Mouse (Mus musculus) 3T3-L1 (cell line): ENCODE results near the gene Ifnar2.

Experiments
- DNase-seq: peaks from one replicate; pipeline ENCODE4 v3.0.0-alpha.2; 2015; ENCODE audit warnings: low read depth, low spot score

Gene Ifnar2

DNA sequence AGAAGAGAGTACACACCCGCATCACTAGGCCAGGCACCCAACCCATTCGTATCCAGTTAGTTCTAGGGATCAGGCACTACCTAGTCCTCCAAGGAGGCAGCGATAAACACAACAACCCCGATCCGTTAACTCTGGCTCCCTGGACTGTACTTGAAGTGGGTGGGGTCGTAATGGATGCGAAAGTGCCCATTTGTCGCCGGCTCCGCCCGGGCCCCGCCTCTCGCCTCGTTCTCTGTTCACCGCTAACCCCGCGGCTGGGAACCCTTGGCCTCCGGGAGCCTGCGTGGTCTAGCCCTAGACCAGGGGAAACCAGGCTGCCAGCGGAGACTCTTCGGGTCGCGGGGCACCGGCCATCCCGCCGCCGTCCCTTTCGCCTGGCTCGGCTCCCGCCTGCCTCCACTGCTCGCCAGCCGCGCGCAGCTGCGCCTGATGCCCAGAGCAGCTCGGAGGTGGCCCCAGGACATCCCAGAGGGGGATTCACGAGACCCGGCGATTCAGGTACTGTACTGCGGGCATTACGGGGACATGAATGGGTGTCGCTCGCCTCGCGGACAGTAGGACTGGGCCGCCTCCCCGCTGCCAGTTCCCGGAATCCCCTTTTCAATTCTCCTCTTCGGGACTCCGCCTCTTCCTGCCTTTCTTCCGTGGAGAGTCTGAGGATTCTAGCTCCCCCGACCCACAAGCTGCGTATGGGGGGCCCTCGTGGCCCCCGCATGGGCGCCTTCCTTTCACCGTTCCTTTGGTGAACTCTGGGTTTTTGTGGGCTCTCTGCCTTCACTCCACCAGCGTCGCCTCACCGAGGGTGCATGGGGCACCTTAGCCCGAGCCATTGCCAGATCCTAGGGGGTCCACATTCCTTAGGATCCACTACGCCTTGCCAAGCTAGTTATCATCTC lies at the start of gene Ifnar2:
Ifnar2 (plus strand) TSS at position 207 of the 896 bp plus-strand sequence.
- DNase-seq = peak; percentile 81

DNA sequence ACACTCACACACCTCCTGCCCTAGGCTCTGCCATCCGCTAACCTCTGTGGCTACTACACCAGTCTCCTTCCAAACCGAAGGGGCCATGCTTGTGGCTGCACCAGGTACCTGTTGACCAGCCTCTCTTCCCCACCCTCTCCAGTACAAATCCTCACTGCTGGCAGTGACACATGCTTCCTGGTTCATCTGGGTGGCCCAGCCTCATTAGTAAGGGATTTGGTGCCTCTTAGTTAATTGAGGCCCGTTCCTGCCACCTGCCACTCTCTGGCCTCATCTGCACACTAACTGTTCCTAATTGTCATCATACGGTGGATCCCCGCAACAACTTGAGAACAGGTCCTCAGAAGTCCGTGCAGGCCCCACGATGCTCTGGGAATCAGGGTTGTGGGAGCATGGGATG lies 45.0 kb upstream of the Ifnar2 start:
- DNase-seq = no peak

DNA sequence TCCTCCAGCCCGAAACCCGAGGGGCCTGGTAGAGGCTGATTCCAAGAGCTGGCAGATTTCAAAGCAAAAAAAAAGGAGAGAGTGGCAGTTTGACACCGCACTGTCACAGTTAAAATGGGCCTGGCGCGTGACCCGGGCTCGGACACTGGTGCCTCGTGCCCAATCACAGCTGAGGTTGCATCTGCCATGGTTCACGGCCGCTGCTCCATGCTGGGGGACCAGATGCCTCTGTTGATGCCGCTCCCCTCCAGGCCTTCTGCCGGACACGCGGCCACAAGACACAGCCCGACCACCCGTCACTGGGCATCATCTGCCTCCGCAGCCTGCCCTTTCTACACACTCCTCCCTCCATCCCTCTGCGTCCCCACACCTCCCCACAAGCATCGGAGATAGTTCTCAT lies 43.7 kb upstream of the Ifnar2 start:
- DNase-seq = no peak

DNA sequence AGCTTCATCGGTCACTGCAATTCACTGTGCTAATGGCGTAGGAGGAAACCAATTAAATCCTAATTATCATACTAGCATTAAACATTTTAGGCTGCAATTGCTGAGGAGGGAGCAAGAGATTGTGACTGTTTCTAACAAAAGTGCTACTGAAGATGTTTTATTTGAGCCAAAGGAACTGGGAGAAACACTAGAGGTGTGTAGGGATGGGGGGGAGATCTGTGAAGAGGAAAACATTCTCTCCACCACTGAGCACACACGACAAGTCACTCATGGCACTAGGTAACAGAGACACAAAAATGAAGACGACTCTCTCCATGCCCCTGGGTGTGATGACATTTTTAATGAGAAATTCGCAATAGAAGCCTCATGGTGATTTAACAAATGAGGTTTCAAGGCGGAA lies 42.1 kb upstream of the Ifnar2 start:
- no peak for DNase-seq

DNA sequence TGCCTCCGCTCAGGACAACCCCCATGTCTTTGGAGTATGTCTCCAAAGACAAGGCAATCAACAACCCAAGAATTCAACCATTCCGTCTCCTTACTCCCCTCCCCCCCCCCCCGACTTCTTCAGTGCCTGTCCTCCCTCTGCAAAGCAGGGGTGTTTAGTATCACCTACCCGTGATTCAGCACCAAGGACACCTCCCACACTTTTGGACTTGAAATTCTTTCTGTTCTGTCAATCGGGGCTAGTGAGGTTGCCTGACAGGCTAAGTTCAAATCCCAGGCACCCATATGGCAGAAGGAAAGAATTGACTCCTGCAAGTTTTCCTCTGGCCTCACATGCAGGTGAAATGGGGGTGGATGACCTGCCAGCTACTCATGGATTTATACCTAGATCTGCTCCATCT lies 41.4 kb upstream of the Ifnar2 start:
- peak; percentile 39 for DNase-seq

DNA sequence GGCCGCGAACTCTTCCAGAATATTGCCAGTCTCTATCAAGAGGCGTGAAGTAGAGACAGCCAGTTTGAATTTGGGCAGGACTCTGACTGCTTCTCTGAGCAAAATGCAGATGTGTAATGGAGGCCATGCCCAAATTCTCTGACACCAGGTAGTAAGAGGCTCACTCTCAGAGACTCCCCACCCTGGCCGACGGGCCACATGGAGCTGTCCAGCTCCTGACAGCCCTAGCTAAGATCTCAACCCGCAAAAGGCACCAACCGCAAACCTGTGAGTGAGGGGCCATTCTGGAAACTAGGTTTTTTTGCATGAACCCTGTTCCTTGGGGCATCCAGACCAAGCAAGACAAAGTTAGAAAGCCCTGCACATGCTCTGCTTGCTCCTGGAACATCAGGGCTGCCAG lies 39.7 kb upstream of the Ifnar2 start:
- no peak for DNase-seq

DNA sequence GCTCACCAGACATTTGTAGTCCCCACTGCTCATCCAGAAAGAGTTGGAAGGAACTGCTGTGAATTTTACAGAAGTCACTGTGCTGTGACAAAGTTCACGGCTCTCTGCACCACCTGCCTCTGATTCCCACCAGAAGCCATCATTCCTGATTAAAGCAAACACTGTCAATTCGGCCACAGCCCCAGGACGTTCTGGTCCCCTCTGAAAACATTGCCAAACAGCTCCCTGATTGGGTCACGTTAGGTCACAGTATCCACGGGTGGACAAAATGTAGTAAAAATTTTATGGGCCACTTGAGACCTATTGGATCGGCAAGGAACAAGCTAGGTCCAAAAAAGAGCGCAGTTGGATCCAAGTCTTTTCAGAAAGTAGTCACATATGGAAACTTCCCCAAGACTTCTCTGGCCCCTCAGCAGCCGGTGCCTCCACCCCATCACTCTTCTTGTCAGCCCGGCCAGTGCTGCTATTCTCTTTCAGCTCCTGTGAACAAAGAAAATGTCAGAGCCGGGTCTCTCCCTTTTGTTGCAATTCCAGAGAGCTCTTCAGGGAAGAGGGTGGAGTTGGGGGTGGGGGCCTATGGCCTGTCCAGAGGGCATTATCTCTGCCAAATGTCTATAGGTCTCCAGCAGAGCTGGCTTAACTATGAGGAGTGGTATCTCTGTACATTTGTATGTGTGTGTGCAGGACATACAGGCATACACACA lies 38.2 kb upstream of the Ifnar2 start:
- DNase-seq = no peak

DNA sequence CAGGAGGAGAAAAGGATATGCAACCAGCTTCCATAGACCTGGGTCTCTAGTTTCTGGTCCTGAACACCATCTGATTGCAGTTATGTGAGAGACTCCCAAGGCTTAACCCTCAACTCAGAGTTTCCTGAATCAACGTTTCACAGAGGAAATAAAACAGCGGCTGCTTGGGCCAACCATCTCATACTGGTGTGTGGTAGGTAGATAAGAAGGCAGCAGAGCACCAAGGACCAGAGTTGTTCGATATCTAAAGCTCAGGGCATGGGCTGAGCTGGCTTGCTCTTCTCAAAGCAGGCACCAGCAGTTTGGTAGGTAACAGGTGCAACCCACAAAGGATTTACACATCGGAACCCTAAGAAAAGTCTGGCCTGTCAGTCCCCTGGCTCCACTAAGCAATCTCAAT lies 35.8 kb upstream of the Ifnar2 start:
- DNase-seq = no peak

DNA sequence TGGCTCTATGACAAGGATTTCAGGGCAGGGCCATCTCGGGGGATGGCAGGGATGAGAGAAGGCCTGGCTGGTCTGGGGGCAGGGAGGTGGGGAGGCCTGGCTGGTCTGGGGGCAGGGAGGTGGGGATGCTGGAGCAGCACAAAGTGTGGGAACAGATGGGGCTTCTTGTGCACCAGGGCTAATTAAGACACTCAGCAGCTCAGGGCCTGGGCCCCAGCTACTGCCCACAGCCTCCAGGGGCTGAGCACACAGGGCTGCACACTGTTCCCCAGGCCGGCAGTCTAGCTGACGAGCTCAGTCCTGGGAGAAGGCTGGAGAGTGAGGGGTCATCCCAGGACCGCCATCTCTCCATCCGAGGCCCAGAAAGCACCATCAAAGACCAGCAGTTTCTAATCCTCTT lies 35.1 kb upstream of the Ifnar2 start:
- DNase-seq = no peak

DNA sequence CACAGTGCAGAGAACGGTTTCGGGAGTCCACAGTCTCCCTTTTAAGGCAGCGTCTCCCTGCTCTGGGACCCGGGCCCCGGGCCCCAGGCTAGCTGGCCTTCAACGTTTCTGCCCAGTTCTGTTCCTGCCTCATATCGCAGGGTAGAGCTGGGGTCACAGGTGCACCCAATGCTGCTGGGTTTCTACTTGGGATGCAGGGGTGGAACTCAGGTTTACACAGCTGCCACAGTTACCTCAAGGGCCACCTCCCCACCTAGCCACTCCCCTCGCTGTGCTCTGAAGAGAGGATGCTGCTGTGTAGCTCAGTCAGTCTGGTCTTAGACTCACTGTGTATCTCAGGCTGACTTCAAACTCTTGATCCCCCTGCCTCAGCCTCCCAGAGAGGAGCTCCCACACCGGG lies 26.1 kb upstream of the Ifnar2 start:
- DNase-seq = no peak

DNA sequence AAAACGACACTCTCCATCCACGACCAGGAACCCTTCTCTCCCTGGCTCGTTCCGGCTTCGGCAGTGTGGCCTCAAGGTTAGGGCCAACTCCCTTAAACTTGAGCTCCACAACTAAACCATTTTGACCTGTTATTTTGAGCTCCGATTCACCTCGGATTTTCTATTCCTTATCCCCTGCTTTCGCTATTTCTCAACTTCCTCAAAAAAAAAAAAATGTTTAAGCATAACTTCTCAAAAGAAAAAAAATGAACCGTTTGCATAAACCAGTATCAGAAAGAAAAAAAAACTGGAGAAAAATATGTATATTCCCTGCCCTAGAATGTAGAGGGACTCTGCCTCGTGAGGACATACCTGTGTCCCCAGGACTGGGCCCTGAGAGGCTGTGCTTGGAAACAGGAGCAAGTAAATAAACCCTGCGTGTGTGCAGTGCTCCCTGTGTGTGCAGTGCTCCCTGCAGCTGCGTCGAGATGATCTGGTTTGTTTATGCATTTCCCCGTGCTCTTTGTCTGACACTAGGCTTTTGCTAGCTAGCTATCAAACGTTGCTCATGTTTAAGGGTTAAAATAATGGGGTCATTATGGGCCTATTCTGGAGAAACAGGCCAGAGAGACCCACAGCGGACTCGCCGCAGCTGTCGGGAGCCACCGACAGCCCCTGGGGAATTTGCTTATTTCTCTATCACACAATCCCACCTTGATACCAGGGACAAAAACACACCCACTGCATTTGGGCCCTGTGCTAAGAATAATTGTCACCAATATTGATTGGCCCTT lies 24.9 kb upstream of the Ifnar2 start:
- DNase-seq = no peak

DNA sequence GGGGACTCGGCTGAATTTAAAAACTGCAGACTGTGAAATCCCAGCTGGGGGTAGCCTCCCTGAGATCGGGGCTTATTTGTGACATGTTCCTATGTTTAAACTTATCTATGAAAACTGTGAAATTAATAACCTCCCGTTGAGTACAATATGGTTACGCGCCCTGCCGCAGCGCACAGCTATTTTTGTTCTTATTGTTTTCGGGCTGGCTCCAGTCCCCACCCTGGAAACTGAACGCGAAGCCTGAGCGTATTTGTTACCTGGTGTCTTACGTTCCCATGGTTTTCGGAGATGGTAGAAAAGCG lies 24.4 kb upstream of the Ifnar2 start:
- DNase-seq = no peak

DNA sequence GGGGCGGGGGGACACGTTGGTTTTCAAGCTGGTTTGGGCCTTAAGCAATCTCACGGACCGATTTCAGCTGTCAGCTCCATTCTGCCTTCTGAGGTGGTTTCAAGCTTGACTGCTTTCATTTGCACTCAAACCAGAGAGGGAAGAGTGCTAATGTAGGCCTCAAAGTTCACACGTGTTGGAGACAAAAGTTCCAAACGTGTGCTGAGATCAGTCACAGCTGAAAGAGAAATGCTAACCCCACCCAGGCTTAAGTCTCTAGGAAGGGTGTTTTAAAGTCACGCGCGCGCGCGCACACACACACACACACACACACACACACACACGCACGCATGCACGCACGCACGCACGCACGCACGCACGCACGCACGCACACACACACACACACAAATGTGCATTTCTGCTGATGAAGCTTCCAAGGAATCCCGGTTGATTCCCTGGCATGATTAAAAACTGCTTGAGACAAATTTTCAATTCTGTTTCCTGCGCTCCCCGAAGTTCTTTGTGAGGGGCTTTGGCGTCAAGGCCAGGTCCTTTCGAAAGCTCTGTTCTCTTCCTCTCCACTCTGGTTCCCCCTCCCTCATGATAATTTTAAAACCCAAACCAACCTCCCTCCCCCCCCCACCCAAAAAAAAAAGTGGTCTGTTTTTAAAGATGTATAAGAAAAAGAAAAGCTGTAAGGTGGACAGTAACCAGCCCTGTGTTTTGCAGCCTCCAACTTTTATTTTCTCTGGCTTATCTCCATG lies 23.8 kb upstream of the Ifnar2 start:
- no peak for DNase-seq

DNA sequence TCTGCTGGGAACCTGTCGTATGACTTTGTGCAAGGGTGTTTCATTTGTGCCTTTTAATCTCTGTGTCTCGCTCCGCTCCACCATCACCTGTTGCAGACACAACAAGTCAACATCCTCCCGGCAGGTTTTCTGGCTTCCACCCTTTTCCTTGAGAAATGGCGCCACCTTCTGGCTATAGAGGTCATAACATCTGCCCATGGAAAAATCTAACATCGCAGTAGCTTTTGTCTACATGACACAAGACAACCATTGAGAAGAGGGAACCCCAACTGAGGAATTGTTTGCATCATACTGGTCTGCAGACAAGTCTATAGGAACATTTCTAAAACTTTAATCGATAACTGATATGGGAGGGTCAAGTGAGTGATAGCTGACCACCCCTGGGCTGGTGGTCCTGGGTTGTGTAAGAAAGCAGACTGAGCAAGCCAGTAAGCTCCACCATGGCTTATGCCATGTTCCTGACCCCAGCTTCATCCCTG lies 20.5 kb upstream of the Ifnar2 start:
- DNase-seq = peak; percentile 91

DNA sequence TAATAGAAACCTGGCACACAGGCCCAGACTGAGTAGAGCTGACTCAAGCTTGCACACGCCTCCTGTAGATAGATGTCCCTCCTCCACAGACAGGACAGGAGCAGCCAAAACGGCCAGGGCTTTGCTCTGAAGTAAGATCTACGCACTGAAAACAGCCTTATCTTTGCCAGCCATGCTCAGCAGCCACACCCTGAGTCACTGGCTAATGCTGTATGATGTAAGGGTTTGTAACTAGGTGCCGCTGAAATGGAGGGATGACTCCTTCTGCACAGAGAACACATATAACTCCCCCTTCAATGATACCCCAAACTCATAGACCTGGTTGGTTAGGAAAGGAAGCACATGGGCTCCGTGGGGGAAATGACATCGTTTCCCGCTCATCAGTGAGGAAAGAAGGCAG lies 19.8 kb upstream of the Ifnar2 start:
- DNase-seq = peak; percentile 94

DNA sequence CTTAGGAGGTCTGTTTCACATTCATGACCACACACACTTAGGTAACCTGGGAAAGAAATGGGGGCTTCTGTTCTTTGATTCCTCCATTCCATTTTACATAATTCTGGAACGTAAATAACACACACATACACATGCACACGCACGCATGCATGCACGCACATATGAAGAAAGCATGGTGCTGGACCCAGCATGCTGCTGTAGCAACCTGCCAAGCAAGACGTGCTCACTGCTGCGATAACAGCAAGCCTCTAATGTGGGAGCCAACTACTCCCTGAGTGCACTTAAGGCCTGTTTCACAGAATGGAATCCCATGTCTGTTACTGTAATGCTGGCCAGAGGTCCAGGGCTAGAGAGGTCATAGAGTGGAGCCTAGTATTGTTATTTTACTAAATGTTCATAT lies 19.4 kb upstream of the Ifnar2 start:
- no peak for DNase-seq

DNA sequence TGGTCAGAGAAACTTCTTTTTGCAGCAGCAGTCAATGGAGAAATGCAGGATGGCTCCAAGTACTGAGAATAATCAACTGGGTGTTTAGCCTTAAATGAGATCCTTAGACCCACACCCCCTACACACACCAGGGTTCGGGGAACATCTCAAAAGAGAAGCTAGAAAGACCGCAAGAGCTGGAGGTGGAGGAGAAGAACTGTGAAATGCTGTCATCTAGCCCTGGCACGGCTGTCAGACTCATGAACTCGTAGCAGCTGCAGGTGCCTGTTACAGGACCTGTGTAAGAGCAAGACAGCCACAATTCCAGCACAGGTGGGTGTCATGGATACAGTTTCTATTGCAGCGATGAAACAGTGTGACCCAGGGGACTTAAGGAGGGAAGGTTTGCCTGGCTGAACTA lies 18.9 kb upstream of the Ifnar2 start:
- no peak for DNase-seq

DNA sequence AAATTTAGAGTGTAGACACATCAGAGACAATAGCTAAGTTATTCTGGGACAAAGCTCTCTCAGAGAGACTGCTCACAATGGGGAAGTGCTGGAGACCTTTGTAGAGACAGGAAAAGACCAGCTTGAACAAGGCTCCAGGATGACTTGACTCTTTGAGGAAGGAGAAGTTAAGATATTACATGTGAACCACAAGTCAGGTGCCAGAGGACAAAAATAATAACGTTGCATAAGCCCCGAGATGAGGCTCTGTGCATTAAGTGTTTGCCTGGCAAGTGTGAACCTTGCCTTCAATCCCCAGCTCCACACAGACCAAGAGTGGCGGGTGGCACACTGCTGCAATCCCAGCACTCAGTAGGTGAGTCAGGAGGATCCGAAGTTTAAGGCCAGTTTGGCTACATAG lies 18.0 kb upstream of the Ifnar2 start:
- DNase-seq = no peak

DNA sequence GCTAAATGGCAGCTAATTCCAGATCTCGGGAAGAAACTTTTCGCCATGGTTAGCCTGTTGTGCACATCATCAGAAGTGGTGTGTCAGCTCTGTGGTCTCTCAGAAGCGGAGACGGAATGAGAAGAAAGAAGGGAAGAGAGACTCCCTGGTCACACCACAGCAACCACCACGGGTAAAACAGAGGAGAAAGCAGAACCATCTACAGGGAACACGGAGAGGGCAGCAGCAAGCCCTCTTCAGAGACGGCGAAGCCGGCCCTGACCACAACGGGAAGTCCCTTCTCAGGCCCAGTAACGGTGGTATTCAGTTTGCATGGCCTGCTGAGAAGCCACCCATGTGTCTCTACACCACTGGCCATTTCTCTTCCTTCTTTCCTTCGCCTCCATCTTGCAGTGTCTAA lies 17.4 kb upstream of the Ifnar2 start:
- no peak for DNase-seq

DNA sequence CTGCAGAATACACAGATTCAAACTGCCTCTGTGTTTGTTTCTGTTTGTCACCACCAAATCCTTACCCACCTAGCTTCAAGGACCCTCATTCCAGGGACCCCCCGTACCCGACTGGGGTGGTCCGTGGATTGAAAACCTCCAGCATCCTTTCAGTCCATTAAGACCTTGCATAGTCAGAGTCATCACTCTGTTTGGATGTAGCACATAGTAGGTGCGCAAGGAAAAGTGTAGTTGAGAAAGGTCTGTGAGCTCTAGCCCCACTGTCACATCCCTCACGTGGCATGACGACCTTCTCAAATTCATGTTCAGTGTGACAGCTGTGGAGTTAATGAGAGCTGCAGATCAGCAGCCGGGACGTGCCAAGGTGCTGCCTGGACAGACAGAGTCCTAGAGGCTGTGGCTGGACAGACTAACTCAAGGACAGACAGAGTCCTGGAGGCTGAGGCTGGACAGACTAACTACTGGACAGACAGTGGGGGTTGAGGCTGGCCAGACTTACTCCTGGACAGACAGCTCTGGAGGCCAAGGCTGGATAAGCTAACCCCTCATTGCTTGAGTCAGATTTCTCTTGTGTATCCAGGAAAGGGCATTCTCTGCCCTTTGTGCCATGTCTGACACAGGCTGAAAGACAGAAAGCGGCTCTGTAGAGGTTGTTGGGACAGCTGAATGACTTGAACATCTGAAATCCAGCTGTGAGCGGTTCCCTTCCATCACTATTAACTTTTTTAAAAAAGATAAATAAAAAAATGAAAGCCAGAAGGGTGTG lies 15.6 kb upstream of the Ifnar2 start:
- DNase-seq = no peak

DNA sequence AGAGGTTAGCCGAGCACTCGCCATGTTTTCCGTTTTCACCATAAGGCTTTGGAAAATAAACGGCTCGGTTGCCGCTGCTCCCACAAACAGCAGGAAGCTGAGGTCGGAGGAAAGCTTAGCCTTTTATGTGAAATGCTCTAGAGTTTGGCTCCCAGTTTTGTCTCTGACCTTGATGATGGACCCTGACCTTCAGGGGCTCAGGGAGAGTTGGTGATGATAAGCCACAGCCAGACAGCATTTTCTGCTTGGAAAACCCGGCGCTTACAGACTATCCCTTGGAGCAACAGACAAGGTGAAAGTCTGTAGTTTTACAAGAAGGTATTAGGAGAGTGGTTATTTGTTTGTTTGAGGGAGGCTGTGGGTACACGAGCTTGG lies 15.1 kb upstream of the Ifnar2 start:
- no peak for DNase-seq
